Mouse (Mus musculus) midbrain, postnatal 0 days (tissue): ENCODE data around the gene Cbl. TPM values are rescaled to one million over a fixed set of nuclear protein-coding genes. Genes with fewer than 3 reads are reported as not detected.

ENCODE experiments used
- ATAC-seq: fragments of 200-750 bp; cut with Nextera tagmentation; 2 replicates; pipeline ENCODE4 v1.8.0; 2017; ENCODE audit warnings: moderate number of reproducible peaks, mild to moderate bottlenecking, moderate TSS enrichment, moderate library complexity; ENCODE audit not compliant: low FRiP score
- DNase-seq: peaks from one replicate; pipeline ENCODE4 v3.0.0-alpha.2; 2015; ENCODE audit warnings: low spot score
- H3K27ac ChIP-seq: fragments of 300-500 bp; sonication (generic); 2 replicates; pipeline ENCODE4 v1.5.1; 2014; ENCODE audit warnings: low read depth, mild to moderate bottlenecking, low read length, mixed read lengths
- H3K27me3 ChIP-seq: fragments of 300-500 bp; sonication (generic); 2 replicates; pipeline ENCODE4 v1.6.1; 2014; ENCODE audit warnings: low read length, control low read depth, mixed read lengths; ENCODE audit not compliant: insufficient read depth
- H3K36me3 ChIP-seq: fragments of 300-500 bp; sonication (generic); 2 replicates; pipeline ENCODE4 v1.6.1; 2014; ENCODE audit warnings: low read length, control low read depth, mixed read lengths; ENCODE audit not compliant: insufficient read depth
- H3K4me1 ChIP-seq: fragments of 300-500 bp; sonication (generic); 2 replicates; pipeline ENCODE4 v1.6.1; 2014; ENCODE audit warnings: mild to moderate bottlenecking, control low read depth, antibody characterized with exemption, low read length, mixed read lengths; ENCODE audit not compliant: insufficient read depth
- H3K4me2 ChIP-seq: fragments of 300-500 bp; sonication (generic); 2 replicates; pipeline ENCODE4 v1.6.1; 2014; ENCODE audit warnings: low read depth, mild to moderate bottlenecking, low read length, mixed read lengths; ENCODE audit not compliant: poor library complexity, severe bottlenecking
- H3K4me3 ChIP-seq: fragments of 300-500 bp; sonication (generic); 2 replicates; pipeline ENCODE4 v1.5.1; 2014; ENCODE audit warnings: low read depth, mild to moderate bottlenecking, low read length, moderate library complexity
- H3K9ac ChIP-seq: fragments of 300-500 bp; sonication (generic); replicated peaks from 2 replicates; pipeline ENCODE4 v1.6.1; 2014; ENCODE audit warnings: mild to moderate bottlenecking, low read length, moderate library complexity, mixed read lengths; ENCODE audit not compliant: poor library complexity, severe bottlenecking
- H3K9me3 ChIP-seq: fragments of 300-500 bp; sonication (generic); 2 replicates; pipeline ENCODE4 v1.6.1; 2016; ENCODE audit warnings: low read length, control low read depth
- CTCF ChIP-seq: IDR thresholded peaks from 2 replicates; pipeline ENCODE4 v1.5.1; 2016; ENCODE audit warnings: antibody characterized with exemption, mild to moderate bottlenecking
- WGBS: fragments of 180-500 bp; shearing (Covaris S2); extraction: QIAGEN DNeasy Blood & Tissue Kit; methylation state at CpG from one replicate; pipeline ENCODE4 v1.1.7; 2014; 5-methylcytosine and 5-hydroxymethylcytosine counted together
- polyA plus RNA-seq: library from polyadenylated mRNA; unstranded; fragments of >200 nt; fragmentation: Nextera tagmentation; extraction: Ambion mirVana; gene quantifications from 2 replicates; pipeline ENCODE4 v1.2.1, GENCODE M21; 2015
- total RNA-seq: library from RNA; depleted of rRNA; stranded (reverse); fragments of >200 nt; gene quantifications from 2 replicates; pipeline ENCODE4 v1.2.3, GENCODE M21; 2014; rRNA removed

Cbl gene
- 32.1 and 43.9 TPM in 2 replicates for total RNA-seq
- polyA plus RNA-seq, result 14.7 and 17.3 TPM in 2 replicates

DNA sequence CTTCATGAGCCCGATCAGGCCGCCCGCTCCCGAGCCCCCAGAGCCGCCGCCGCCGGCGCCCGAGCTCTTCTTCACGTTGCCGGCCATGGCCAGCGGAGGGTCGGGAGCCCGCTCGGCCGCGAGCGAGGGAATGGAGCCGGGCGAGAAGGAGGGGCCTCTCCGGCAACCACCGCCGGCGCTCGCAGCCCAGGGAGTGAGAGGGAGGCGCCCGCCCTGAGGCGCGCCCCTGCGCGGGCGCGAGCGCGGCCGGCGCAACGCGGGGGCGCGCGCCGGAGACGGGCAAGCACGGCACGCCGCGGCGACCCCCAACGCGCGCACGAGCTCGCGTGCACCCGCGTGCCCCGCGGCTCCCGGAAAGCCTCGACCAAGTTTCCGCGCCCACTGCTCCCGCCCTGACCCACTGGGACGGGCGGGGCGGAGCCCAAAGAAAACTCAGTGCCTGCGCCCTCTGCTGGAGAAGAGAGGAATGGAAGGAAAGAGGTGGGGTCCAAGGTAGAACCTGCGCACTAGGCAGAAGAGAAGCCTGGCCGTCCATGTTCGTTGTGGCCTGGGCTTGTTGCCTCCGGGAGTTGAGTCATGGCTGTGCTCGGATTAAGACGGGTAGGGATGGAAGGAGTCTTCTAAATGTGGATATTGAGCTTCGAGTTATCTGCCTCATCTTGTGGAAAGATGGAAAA is at the start of gene Cbl:
Gene Cbl, minus strand, starts transcription at position 248 of the 677 bp plus-strand sequence.
- peak within 1 kb of the TSS; percentile 90 for H3K27ac ChIP-seq
- peak within 1 kb of the TSS; percentile 83 for H3K4me2 ChIP-seq

DNA sequence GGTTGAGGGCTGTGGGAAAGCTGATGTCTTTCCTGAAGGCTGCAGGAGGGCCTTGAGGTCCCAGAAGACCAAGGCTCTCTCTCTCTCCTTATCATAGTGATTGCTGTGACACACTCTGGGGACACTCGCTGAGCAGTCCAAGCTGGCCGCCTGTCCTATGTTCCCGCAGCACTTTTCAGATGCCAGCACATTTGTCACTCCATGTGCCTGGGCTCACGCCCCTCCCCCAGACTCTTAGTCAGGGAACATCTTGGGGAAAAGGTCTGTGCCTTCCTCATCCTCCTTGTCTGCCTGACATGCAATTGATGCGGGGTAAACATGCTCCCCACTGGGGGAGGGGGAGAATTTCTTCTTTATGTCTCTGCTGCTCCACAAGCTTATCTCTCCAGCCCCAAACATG is 49.3 kb upstream of the Cbl start:
- Histone ChIP-seq H3K4me2 (no peak overlapping the region), H3K4me1 (peaks cover 3% of the 10 kb centered on the region; the same call in 1 of the 2 replicates), H3K27me3 (no peaks in the 10 kb centered on the region), H3K9ac (no peak overlapping the region), H3K36me3 (peaks cover 30% of the 10 kb centered on the region), H3K9me3 (no peaks in the 10 kb centered on the region), H3K4me3 (no peak overlapping the region), H3K27ac (no peak overlapping the region)
- ATAC-seq (no peak), DNase-seq (no peak)
- TF ChIP-seq CTCF, result no peak
- WGBS, result 81% methylated on average over 5 of the region's 5 CpGs

More for the DNA sequence above, at the start of gene Cbl:
- Histone ChIP-seq H3K27me3 (no peaks in the 10 kb centered on the region), H3K4me1 (no peaks in the 10 kb centered on the region; the same call in 1 of the 2 replicates), H3K4me3 (peak within 1 kb of the TSS; percentile 81), H3K9ac (peak within 1 kb of the TSS; percentile 84), H3K9me3 (no peaks in the 10 kb centered on the region), H3K36me3 (no peaks in the 10 kb centered on the region)
- peak; percentile 98 for DNase-seq
- peak; percentile 99 for TF ChIP-seq CTCF
- ATAC-seq, result peak; percentile 96
- WGBS, result under 1% methylated on average over 66 of the region's 76 CpGs

DNA sequence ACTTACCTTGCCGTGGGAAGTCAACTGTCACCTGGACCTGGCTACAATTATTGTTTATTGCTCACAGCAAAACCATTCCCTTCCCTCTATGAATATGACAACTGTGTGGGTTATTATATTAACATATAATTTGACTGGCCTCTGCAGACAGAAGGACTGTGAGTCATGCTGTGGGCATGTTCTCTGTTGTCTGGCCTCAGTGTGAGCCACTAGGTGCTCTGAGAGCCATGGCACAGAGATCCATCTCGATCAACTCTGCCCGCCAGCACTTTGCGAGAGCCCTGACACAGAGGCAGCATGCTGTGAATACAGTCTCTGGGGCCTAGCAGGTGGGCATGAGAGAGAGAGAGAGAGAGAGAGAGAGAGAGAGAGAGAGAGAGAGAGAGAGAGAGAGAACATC is 36.1 kb upstream of the Cbl start:
- Histone ChIP-seq H3K27ac (no peak overlapping the region), H3K4me3 (no peak overlapping the region), H3K4me1 (peaks cover 5% of the 10 kb centered on the region), H3K9ac (no peak overlapping the region), H3K27me3 (no peaks in the 10 kb centered on the region), H3K36me3 (peaks cover 20% of the 10 kb centered on the region), H3K4me2 (no peak overlapping the region), H3K9me3 (no peaks in the 10 kb centered on the region)
- ATAC-seq, result no peak
- DNase-seq, result no peak
- 83% methylated on average over 4 of the region's 4 CpGs for WGBS
- TF ChIP-seq CTCF, result no peak

DNA sequence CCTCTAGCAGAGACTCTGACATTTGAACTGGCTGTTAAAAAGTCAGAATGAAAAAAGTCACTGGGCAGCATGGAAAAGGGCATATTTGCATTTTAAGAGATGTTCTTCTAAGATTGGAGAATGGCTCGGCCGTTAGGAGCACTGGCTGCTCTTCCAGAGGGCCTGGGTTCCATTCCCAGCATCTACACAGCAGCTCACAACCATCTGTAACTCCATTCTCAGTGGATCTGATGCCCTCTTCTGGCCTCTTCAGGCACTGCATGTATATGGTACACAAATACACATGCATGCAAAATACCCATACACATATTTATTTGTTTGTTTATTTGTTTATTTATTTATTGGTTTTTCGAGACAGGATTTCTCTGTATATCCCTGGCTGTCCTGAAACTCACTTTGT is 35.2 kb upstream of the Cbl start:
- peaks cover 12% of the 10 kb centered on the region for H3K4me1 ChIP-seq
- no peak overlapping the region for H3K9ac ChIP-seq
- H3K36me3 ChIP-seq, result peaks cover 11% of the 10 kb centered on the region
- peak; percentile 63 for TF ChIP-seq CTCF
- no peak for ATAC-seq
- H3K4me2 ChIP-seq, result no peak overlapping the region
- H3K4me3 ChIP-seq, result no peak overlapping the region
- no peak overlapping the region for H3K27ac ChIP-seq
- H3K27me3 ChIP-seq, result no peaks in the 10 kb centered on the region
- DNase-seq, result no peak
- WGBS, result 86% methylated on average over 3 of the region's 3 CpGs
- no peaks in the 10 kb centered on the region for H3K9me3 ChIP-seq

DNA sequence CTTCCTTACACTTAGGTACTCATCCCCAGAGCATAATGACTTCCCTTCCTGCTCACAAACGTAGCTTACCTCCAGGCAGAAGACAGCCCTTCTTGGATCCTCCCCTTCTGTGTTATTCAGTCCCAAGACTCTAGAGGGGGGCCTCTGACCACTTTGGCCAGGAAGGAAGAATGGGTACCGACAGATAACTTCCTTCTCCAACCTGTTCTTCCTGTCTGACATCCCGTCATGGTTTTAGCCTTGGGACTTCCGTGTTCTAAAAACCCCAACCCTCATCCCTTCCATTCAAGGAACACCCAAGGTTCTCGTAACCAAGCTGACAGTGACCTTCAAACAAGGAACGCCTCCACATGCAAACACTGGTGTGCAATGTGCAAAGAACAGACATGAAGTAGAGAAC is 34.6 kb upstream of the Cbl start, which contains the start of gene Nlrx1:
Gene Nlrx1, minus strand, starts transcription at position 168 of the 400 bp plus-strand sequence.
- H3K27me3 ChIP-seq, result no peaks in the 10 kb centered on the region
- ATAC-seq, result no peak
- 81% methylated on average over 6 of the region's 6 CpGs for WGBS

DNA sequence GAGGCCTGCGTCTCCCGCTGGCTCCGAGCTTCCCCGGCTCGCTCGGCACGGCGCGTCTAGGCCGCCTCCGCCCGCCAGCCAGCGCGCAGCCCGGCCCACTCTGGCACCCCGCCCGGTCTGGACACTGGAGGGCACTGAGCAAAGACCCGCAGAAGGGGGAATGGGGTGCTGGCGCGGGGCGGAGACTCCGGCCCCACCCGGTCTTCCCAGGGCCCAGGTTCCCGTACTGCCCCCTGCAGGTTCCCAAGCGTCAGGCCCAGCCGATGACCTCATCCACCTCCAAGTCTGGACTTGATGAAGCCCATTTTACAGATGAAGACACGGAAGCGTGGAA is 34.1 kb upstream of the Cbl start:
- DNase-seq (peak; percentile 80), ATAC-seq (peak; percentile 78)
- Histone ChIP-seq H3K36me3 (0 out of 2 replicates have a peak, but pooled peaks cover under 1% of the 10 kb centered on the region), H3K27me3 (no peaks in the 10 kb centered on the region), H3K9ac (peak overlapping the region; percentile 61), H3K27ac (peak overlapping the region; percentile 59), H3K4me3 (peak overlapping the region; percentile 31), H3K9me3 (no peaks in the 10 kb centered on the region), H3K4me2 (peak overlapping the region; percentile 60), H3K4me1 (peaks cover 12% of the 10 kb centered on the region)
- 8% methylated on average over 26 of the region's 28 CpGs for WGBS
- TF ChIP-seq CTCF, result peak; percentile 66

More for the DNA sequence above, 34.6 kb upstream of the Cbl start, which contains the start of gene Nlrx1:
- Histone ChIP-seq H3K4me3 (peak within 1 kb of the TSS; percentile 31), H3K9me3 (no peaks in the 10 kb centered on the region), H3K4me1 (peaks cover 12% of the 10 kb centered on the region), H3K9ac (peak within 1 kb of the TSS; percentile 61), H3K4me2 (peak within 1 kb of the TSS; percentile 60), H3K36me3 (0 out of 2 replicates have a peak, but pooled peaks cover 4% of the 10 kb centered on the region), H3K27ac (peak within 1 kb of the TSS; percentile 59)
- DNase-seq, result no peak
- no peak for TF ChIP-seq CTCF
